Mouse (Mus musculus): Measurements from ENCODE around the gene Prr5l.

Prr5l gene

GRCm38 (mm10) chr2:101822785-101823184 lies 60.0 kb downstream of the Prr5l start:
- DNase-seq (ENCODE audit: low read depth, low spot score), result no peak

GRCm38 (mm10) chr2:101820816-101821215 lies 62.0 kb downstream of the Prr5l start:
- no peak for DNase-seq (ENCODE audit: low read depth, low spot score)

- peak; percentile 22 for DNase-seq (ENCODE audit: low read depth, low spot score)
Observed at GRCm38 (mm10) chr2:101818986-101819764, 63.7 kb downstream of the Prr5l start.

- DNase-seq (ENCODE audit: low read depth, low spot score), result peak; percentile 55
Observed at GRCm38 (mm10) chr2:101816646-101817308, 66.0 kb downstream of the Prr5l start.

- peak; percentile 28 for DNase-seq (ENCODE audit: low read depth, low spot score)
Observed at GRCm38 (mm10) chr2:101815250-101815934, 67.4 kb downstream of the Prr5l start.

GRCm38 (mm10) chr2:101814272-101814625 lies 68.6 kb downstream of the Prr5l start:
- no peak for DNase-seq (ENCODE audit: low read depth, low spot score)

- no peak for DNase-seq (ENCODE audit: low read depth, low spot score)
Observed at GRCm38 (mm10) chr2:101813581-101814271, 69.1 kb downstream of the Prr5l start.

GRCm38 (mm10) chr2:101811925-101812324 lies 70.9 kb downstream of the Prr5l start:
- DNase-seq (ENCODE audit: low read depth, low spot score), result no peak

- no peak for DNase-seq (ENCODE audit: low read depth, low spot score)
Observed at GRCm38 (mm10) chr2:101810774-101811173, 72.1 kb downstream of the Prr5l start.

- DNase-seq (ENCODE audit: low read depth, low spot score), result no peak
Observed at GRCm38 (mm10) chr2:101809640-101810305, 73.1 kb downstream of the Prr5l start.

GRCm38 (mm10) chr2:101807756-101808155 lies 75.1 kb downstream of the Prr5l start:
- no peak for DNase-seq (ENCODE audit: low read depth, low spot score)

- no peak for DNase-seq (ENCODE audit: low read depth, low spot score)
Observed at GRCm38 (mm10) chr2:101802240-101802639, 80.6 kb downstream of the Prr5l start.

GRCm38 (mm10) chr2:101797901-101798250 lies 85.0 kb downstream of the Prr5l start:
- peak; percentile 22 for DNase-seq (ENCODE audit: low read depth, low spot score)

GRCm38 (mm10) chr2:101797166-101797900 lies 85.5 kb downstream of the Prr5l start:
- peak; percentile 58 for DNase-seq (ENCODE audit: low read depth, low spot score)

- peak; percentile 77 for DNase-seq (ENCODE audit: low read depth, low spot score)
Observed at GRCm38 (mm10) chr2:101796287-101797115, 86.3 kb downstream of the Prr5l start.

GRCm38 (mm10) chr2:101792130-101792529 lies 90.7 kb downstream of the Prr5l start:
- DNase-seq (ENCODE audit: low read depth, low spot score), result no peak

GRCm38 (mm10) chr2:101783255-101783654 lies 99.6 kb downstream of the Prr5l start:
- no peak for DNase-seq (ENCODE audit: low read depth, low spot score)

GRCm38 (mm10) chr2:101781357-101781777 lies 101.5 kb downstream of the Prr5l start:
- DNase-seq (ENCODE audit: low read depth, low spot score), result no peak

GRCm38 (mm10) chr2:101778080-101778479 lies 104.7 kb downstream of the Prr5l start:
- no peak for DNase-seq (ENCODE audit: low read depth, low spot score)

- no peak for DNase-seq (ENCODE audit: low read depth, low spot score)
Observed at GRCm38 (mm10) chr2:101763503-101763902, 119.3 kb downstream of the Prr5l start.
